25 mouse cellular contexts compared by ENCODE assay signal in genomic region chr11:23994160-23994559, GRCm38 (mm10).
DNase-seq lines count a peak whose midpoint lies in the region; ATAC-seq and TF ChIP-seq lines count a peak whose summit lies in the region.
"Had no signal": no experiment of that assay in that cellular context is flagged by ENCODE, and none has a peak within 500 bp of the region (broad histone marks: within the 10 kb centered on the region; RNA-seq: fewer than 3 reads in every experiment).

No protein-coding gene starts in this region.

- H3K27me3 ChIP-seq in kidney, embryonic 15.5 days, result no peaks in the 10 kb centered on the region
- H3K27me3 ChIP-seq in intestine, postnatal 0 days (replicated peaks; ENCODE audit: control insufficient read depth, insufficient read depth, low read length), result no peaks in the 10 kb centered on the region
- H3K27me3 ChIP-seq: hindbrain, embryonic 15.5 days; limb, embryonic 13.5 days; lung, embryonic 15.5 days had no signal

- H3K27ac ChIP-seq in kidney, embryonic 15.5 days, result no peak overlapping the region
- no peak overlapping the region for H3K27ac ChIP-seq in intestine, postnatal 0 days (ENCODE audit: low read depth, low read length)
- H3K27ac ChIP-seq: hindbrain, embryonic 10.5 days; hindbrain, embryonic 15.5 days; kidney, postnatal 0 days; limb, embryonic 13.5 days; lung, embryonic 15.5 days had no signal

- peak; percentile 2 to 6 for DNase-seq in kidney, adult 8-10 months
- DNase-seq in left cerebral cortex, postnatal 14 days (ENCODE audit: low spot score in 2 of 2), result peak; percentile 18 to 31
- DNase-seq in left cerebral cortex, adult 11 months (ENCODE audit: low spot score), result no peak
- peak; percentile 80 for DNase-seq in brain, adult 2 months (ENCODE audit: low read depth, low spot score)
- no peak for DNase-seq in cerebellum, adult 18-20 months
- DNase-seq: adrenal gland, postnatal 14 days; cerebellum, adult 11-12 months; cerebellum, postnatal 10 days; gastrocnemius, postnatal 14 days; heart, postnatal 14 days; layer of hippocampus, postnatal 36 days; spleen, adult 18-20 months had no signal

- TF ChIP-seq CTCF in intestine, postnatal 0 days (IDR thresholded peaks at IDR 0.05; ENCODE audit: low read depth), result no peak

- no peak overlapping the region for H3K4me2 ChIP-seq in kidney, embryonic 15.5 days
- no peak overlapping the region for H3K4me2 ChIP-seq in intestine, postnatal 0 days (replicated peaks; ENCODE audit: low read depth)
- H3K4me2 ChIP-seq: hindbrain, embryonic 15.5 days; limb, embryonic 13.5 days; liver, embryonic 11.5 days; lung, embryonic 15.5 days; midbrain, embryonic 11.5 days had no signal

- no peak overlapping the region for H3K9ac ChIP-seq in kidney, embryonic 15.5 days
- no peak overlapping the region for H3K9ac ChIP-seq in intestine, postnatal 0 days (ENCODE audit: low read depth, low read length)
- H3K9ac ChIP-seq: hindbrain, embryonic 15.5 days; limb, embryonic 13.5 days; lung, embryonic 15.5 days had no signal

- intact Hi-C loops in left cerebral cortex, postnatal 14 days (cut with DNase I), result no loop called here

- no peak for ATAC-seq in kidney, embryonic 15.5 days (replicated peaks; ENCODE audit: low FRiP score)
- ATAC-seq in intestine, postnatal 0 days, result peak; percentile 91
- ATAC-seq: forebrain, embryonic 16.5 days; inflammation-experienced regulatory T-cells, adult 6 months; midbrain, embryonic 16.5 days had no signal

- H3K9me3 ChIP-seq in kidney, embryonic 15.5 days (replicated peaks), result no peaks in the 10 kb centered on the region
- H3K9me3 ChIP-seq in intestine, postnatal 0 days (ENCODE audit: control insufficient read depth), result no peaks in the 10 kb centered on the region
- H3K9me3 ChIP-seq: hindbrain, embryonic 10.5 days; hindbrain, embryonic 15.5 days; limb, embryonic 13.5 days; lung, embryonic 15.5 days had no signal

- no peaks in the 10 kb centered on the region for H3K4me1 ChIP-seq in kidney, embryonic 15.5 days
- H3K4me1 ChIP-seq in intestine, postnatal 0 days (replicated peaks; ENCODE audit: control insufficient read depth, insufficient read depth, low read length), result no peaks in the 10 kb centered on the region
- H3K4me1 ChIP-seq: hindbrain, embryonic 10.5 days; hindbrain, embryonic 15.5 days; limb, embryonic 13.5 days; lung, embryonic 15.5 days had no signal

- no peaks in the 10 kb centered on the region for H3K36me3 ChIP-seq in kidney, embryonic 15.5 days
- no peaks in the 10 kb centered on the region for H3K36me3 ChIP-seq in intestine, postnatal 0 days (ENCODE audit: control insufficient read depth, insufficient read depth)
- H3K36me3 ChIP-seq: hindbrain, embryonic 10.5 days; hindbrain, embryonic 15.5 days; limb, embryonic 13.5 days; lung, embryonic 15.5 days had no signal

- H3K4me3 ChIP-seq in kidney, embryonic 15.5 days (replicated peaks), result no peak overlapping the region
- no peak overlapping the region for H3K4me3 ChIP-seq in intestine, postnatal 0 days (ENCODE audit: low read depth, low read length)
- H3K4me3 ChIP-seq: erythroblast, embryonic 14.5 days; hindbrain, embryonic 10.5 days; hindbrain, embryonic 15.5 days; limb, embryonic 13.5 days; lung, embryonic 15.5 days had no signal

Comparison
In these comparisons a context has a peak if more than half of its experiments do, and no peak if none do; other contexts are left out.
1. DNase-seq: peak in kidney, adult 8-10 months (2 of 2), left cerebral cortex, postnatal 14 days (2 of 2) and brain, adult 2 months (single experiment); none in left cerebral cortex, adult 11 months (single experiment) and cerebellum, adult 18-20 months (0 of 2).